In genomic region chr13:112465585-112465984, GRCm38 (mm10) we compare ENCODE assay signal across 7 mouse cellular contexts. TPM values are rescaled to one million over a fixed set of nuclear protein-coding genes. Genes with fewer than 3 reads are reported as not detected.
DNase-seq lines count a peak whose midpoint lies in the region; ATAC-seq and TF ChIP-seq lines count a peak whose summit lies in the region.

No protein-coding gene starts in this region.

- peaks cover 33% of the 10 kb centered on the region for H3K4me1 ChIP-seq in embryonic facial prominence, embryonic 10.5 days
- peaks cover 20% of the 10 kb centered on the region for H3K4me1 ChIP-seq in hindbrain, embryonic 15.5 days (replicated peaks)

- no peak for DNase-seq in layer of hippocampus, adult 2 months (ENCODE audit: low spot score in 2 of 2)
- DNase-seq in layer of hippocampus, adult 9-11 months = no peak
- DNase-seq in embryonic facial prominence, embryonic 10.5 days (ENCODE audit: low spot score) = no peak

- H3K36me3 ChIP-seq in embryonic facial prominence, embryonic 10.5 days (replicated peaks) = 0 out of 2 replicates have a peak, but pooled peaks cover 3% of the 10 kb centered on the region
- no peaks in the 10 kb centered on the region for H3K36me3 ChIP-seq in hindbrain, embryonic 15.5 days
- H3K36me3 ChIP-seq in myocyte (ENCODE audit: control insufficient read depth, insufficient read depth) = peaks cover 4% of the 10 kb centered on the region

- no peaks in the 10 kb centered on the region for H3K9me3 ChIP-seq in embryonic facial prominence, embryonic 10.5 days
- no peaks in the 10 kb centered on the region for H3K9me3 ChIP-seq in hindbrain, embryonic 15.5 days

- peaks cover 64% of the 10 kb centered on the region for H3K79me2 ChIP-seq in myocyte (ENCODE audit: control insufficient read depth, insufficient read depth)

- TF ChIP-seq POLR2A in myocyte (IDR thresholded peaks at IDR 0.05; ENCODE audit: insufficient read length, low read depth) = no peak

- H3K4me3 ChIP-seq in layer of hippocampus, adult 2 months = peak overlapping the region; percentile 91
- H3K4me3 ChIP-seq in embryonic facial prominence, embryonic 10.5 days = 0 out of 2 replicates have a peak overlapping the region, but pooled peaks have one; percentile 87
- no peak overlapping the region for H3K4me3 ChIP-seq in hindbrain, embryonic 15.5 days
- peak overlapping the region; percentile 69 for H3K4me3 ChIP-seq in myocyte

- H3K27me3 ChIP-seq in embryonic facial prominence, embryonic 10.5 days (replicated peaks; ENCODE audit: low read depth, poor library complexity, severe bottlenecking) = no peaks in the 10 kb centered on the region
- H3K27me3 ChIP-seq in hindbrain, embryonic 15.5 days = no peaks in the 10 kb centered on the region
- no peaks in the 10 kb centered on the region for H3K27me3 ChIP-seq in myocyte (ENCODE audit: control insufficient read depth, insufficient read depth, insufficient read length)

- no peak for ATAC-seq in hindbrain, embryonic 15.5 days (ENCODE audit: low FRiP score, low read depth)
- no peak for ATAC-seq in activated CD4-positive, CD25-positive, alpha-beta regulatory T cell, adult 4 months
- ATAC-seq in erythroid progenitor cell, adult 5-6 weeks (replicated peaks; ENCODE audit: low FRiP score, poor library complexity, severe bottlenecking) = no peak

- H3ac ChIP-seq in myocyte (ENCODE audit: control insufficient read depth, insufficient read length) = no peak overlapping the region

- H3K9ac ChIP-seq in hindbrain, embryonic 15.5 days = no peak overlapping the region

- peak overlapping the region; percentile 83 for H3K4me2 ChIP-seq in hindbrain, embryonic 15.5 days
- peak overlapping the region; percentile 78 for H3K4me2 ChIP-seq in myocyte (ENCODE audit: low read depth)

- 62% methylated on average over 2 of the region's 2 CpGs for WGBS in embryonic facial prominence, embryonic 10.5 days
- WGBS in hindbrain, embryonic 15.5 days = 57% methylated on average over 2 of the region's 2 CpGs

- peak overlapping the region; percentile 28; the same call in 1 of the 2 replicates for H3K27ac ChIP-seq in layer of hippocampus, adult 2 months
- no peak overlapping the region for H3K27ac ChIP-seq in embryonic facial prominence, embryonic 10.5 days (replicated peaks)
- no peak overlapping the region for H3K27ac ChIP-seq in hindbrain, embryonic 15.5 days (replicated peaks)

- TF ChIP-seq CTCF in layer of hippocampus, adult 2 months (conservative IDR thresholded peaks at IDR 0.05) = no peak

TF ChIP-seq in myocyte, 11 proteins besides CTCF, POLR2A, EP300 and RAD21:
- TF ChIP-seq SRF (IDR thresholded peaks at IDR 0.05; ENCODE audit: control insufficient read depth, insufficient read length, low read depth) (no peak), MYOG (IDR thresholded peaks at IDR 0.05; ENCODE audit: control insufficient read depth in 1 of 3, insufficient read depth in 1 of 3, insufficient read length in 2 of 3, low read depth in 2 of 3) (no peak), MYOD1 (IDR thresholded peaks at IDR 0.05; ENCODE audit: control insufficient read depth in 1 of 3, insufficient read length in 2 of 3, low read depth in 2 of 3) (no peak), REST (IDR thresholded peaks at IDR 0.05; ENCODE audit: insufficient read depth, insufficient read length) (no peak), USF1 (IDR thresholded peaks at IDR 0.05; ENCODE audit: low read depth) (no peak), CEBPB (IDR thresholded peaks at IDR 0.05; ENCODE audit: insufficient read depth, poor library complexity, severe bottlenecking) (no peak), TCF3 (IDR thresholded peaks at IDR 0.05; ENCODE audit: insufficient read length, low read depth) (no peak), E2F4 (IDR thresholded peaks at IDR 0.05; ENCODE audit: insufficient read depth) (no peak), POLR2AphosphoS2 (IDR thresholded peaks at IDR 0.05; ENCODE audit: insufficient read length, low read depth) (no peak), TCF12 (IDR thresholded peaks at IDR 0.05; ENCODE audit: insufficient read depth, poor library complexity, severe bottlenecking) (no peak), MAX (IDR thresholded peaks at IDR 0.05; ENCODE audit: low read depth) (no peak)

RNA-seq across cellular contexts. Expression of gene Il6st, which starts 1.7 kb away (rescaled TPM):
- 10 to 100 TPM; 73.0 to 76.5 TPM for total RNA-seq in layer of hippocampus, adult 2 months (2021)
- 23.6 and 24.2 TPM in 2 replicates for polyA plus RNA-seq in embryonic facial prominence, embryonic 10.5 days (2016; fragmentation: Nextera tagmentation; extraction: Ambion mirVana)
- polyA plus RNA-seq in hindbrain, embryonic 15.5 days (2015; fragmentation: Nextera tagmentation; extraction: Ambion mirVana) = 24.8 and 26.2 TPM in 2 replicates
- polyA plus RNA-seq in myocyte (2012; fragmentation: generic; extraction: Trizol) = 50.6 TPM
- polyA plus RNA-seq in activated CD4-positive, CD25-positive, alpha-beta regulatory T cell, adult 4 months (2017; shearing (Covaris generic)) = 10 to 100 TPM; 29.5 to 37.5 TPM
- 13.7 and 27.7 TPM in 2 replicates for total RNA-seq in erythroid progenitor cell, adult 5-6 weeks (2015; ENCODE audit: low replicate concordance)
- 4.0 and 4.1 TPM in 2 replicates for total RNA-seq in erythroid progenitor cell, adult 5-6 weeks (2017; ENCODE audit: low replicate concordance)
